Mouse (Mus musculus) midbrain, embryonic 16.5 days (tissue): ENCODE measurements at regions not wholly inside any gene's neighbourhood (a gene's known extent, or its start where the extent isn't known, plus 50 kb on each side); places are given as distances from the start of the nearest gene placed in this dataset.

Source experiments
- ATAC-seq: fragments of 200-750 bp; cut with Nextera tagmentation; 2 replicates; pipeline ENCODE4 v1.8.0; 2017; ENCODE audit warnings: moderate TSS enrichment
- H3K27ac ChIP-seq: fragments of 300-500 bp; sonication (generic); 2 replicates; pipeline ENCODE4 v1.5.1; 2014; ENCODE audit warnings: mild to moderate bottlenecking, low read length, mixed read lengths
- H3K27me3 ChIP-seq: fragments of 300-500 bp; sonication (generic); 2 replicates; pipeline ENCODE4 v1.6.1; 2014; ENCODE audit warnings: low read depth, low read length, mixed read lengths; ENCODE audit not compliant: control insufficient read depth, insufficient read depth
- H3K36me3 ChIP-seq: fragments of 300-500 bp; sonication (generic); 2 replicates; pipeline ENCODE4 v1.6.1; 2014; ENCODE audit warnings: mild to moderate bottlenecking, low read length, moderate library complexity, mixed read lengths; ENCODE audit not compliant: control insufficient read depth, insufficient read depth
- H3K4me1 ChIP-seq: fragments of 300-500 bp; sonication (generic); 2 replicates; pipeline ENCODE4 v1.6.1; 2014; ENCODE audit warnings: mild to moderate bottlenecking, low read length, mixed read lengths; ENCODE audit not compliant: control insufficient read depth, insufficient read depth
- H3K4me2 ChIP-seq: fragments of 300-500 bp; sonication (generic); 2 replicates; pipeline ENCODE4 v1.6.1; 2014; ENCODE audit warnings: mild to moderate bottlenecking, low read length, mixed read lengths
- H3K4me3 ChIP-seq: fragments of 300-500 bp; sonication (generic); 2 replicates; pipeline ENCODE4 v1.5.1; 2014; ENCODE audit warnings: low read depth, mild to moderate bottlenecking, low read length, moderate library complexity, mixed read lengths
- H3K9ac ChIP-seq: fragments of 300-500 bp; sonication (generic); 2 replicates; pipeline ENCODE4 v1.6.1; 2014; ENCODE audit warnings: low read depth, low read length, mixed read lengths
- H3K9me3 ChIP-seq: fragments of 300-500 bp; sonication (generic); replicated peaks from 2 replicates; pipeline ENCODE4 v1.6.1; 2014; ENCODE audit warnings: mild to moderate bottlenecking, low read length, mixed read lengths; ENCODE audit not compliant: control insufficient read depth, poor library complexity, severe bottlenecking
- WGBS: fragments of 180-500 bp; shearing (Covaris S2); extraction: QIAGEN DNeasy Blood & Tissue Kit; methylation state at CpG from one replicate; pipeline ENCODE4 v1.1.7; 2014; 5-methylcytosine and 5-hydroxymethylcytosine counted together

- no peaks in the 10 kb centered on the region for H3K36me3 ChIP-seq
- no peak overlapping the region for H3K4me3 ChIP-seq
- no peak overlapping the region for H3K27ac ChIP-seq
- no peak for ATAC-seq
- H3K9ac ChIP-seq, result no peak overlapping the region
- no peak overlapping the region for H3K4me2 ChIP-seq
- H3K4me1 ChIP-seq, result no peaks in the 10 kb centered on the region
- 83% methylated on average over 5 of the region's 5 CpGs for WGBS
- H3K27me3 ChIP-seq, result no peaks in the 10 kb centered on the region
- H3K9me3 ChIP-seq, result peaks cover 4% of the 10 kb centered on the region; the same call in 1 of the 2 replicates
Observed at GRCm38 (mm10) chr10:19177895-19178294, 162.4 kb upstream of the Tnfaip3 start.

GRCm38 (mm10) chr10:19177414-19177813 lies 162.0 kb upstream of the Tnfaip3 start:
- Histone ChIP-seq H3K9ac (no peak overlapping the region), H3K4me1 (no peaks in the 10 kb centered on the region), H3K27ac (no peak overlapping the region), H3K9me3 (peaks cover 4% of the 10 kb centered on the region; the same call in 1 of the 2 replicates), H3K4me2 (no peak overlapping the region), H3K4me3 (no peak overlapping the region), H3K27me3 (no peaks in the 10 kb centered on the region), H3K36me3 (no peaks in the 10 kb centered on the region)
- ATAC-seq, result no peak
- WGBS, result 84% methylated on average over 2 of the region's 2 CpGs

GRCm38 (mm10) chr10:19176249-19176648 lies 160.8 kb upstream of the Tnfaip3 start:
- no peaks in the 10 kb centered on the region for H3K36me3 ChIP-seq
- H3K9me3 ChIP-seq, result peaks cover 4% of the 10 kb centered on the region; the same call in 1 of the 2 replicates
- H3K27ac ChIP-seq, result no peak overlapping the region
- no peak overlapping the region for H3K9ac ChIP-seq
- no peaks in the 10 kb centered on the region for H3K4me1 ChIP-seq
- ATAC-seq, result no peak
- no peaks in the 10 kb centered on the region for H3K27me3 ChIP-seq
- H3K4me2 ChIP-seq, result no peak overlapping the region
- 83% methylated on average over 3 of the region's 3 CpGs for WGBS
- H3K4me3 ChIP-seq, result no peak overlapping the region

- Histone ChIP-seq H3K4me3 (no peak overlapping the region), H3K9ac (no peak overlapping the region), H3K4me1 (no peaks in the 10 kb centered on the region), H3K27ac (no peak overlapping the region), H3K9me3 (peaks cover 4% of the 10 kb centered on the region; the same call in 1 of the 2 replicates), H3K27me3 (no peaks in the 10 kb centered on the region), H3K4me2 (no peak overlapping the region), H3K36me3 (no peaks in the 10 kb centered on the region)
- WGBS, result 77% methylated on average over 3 of the region's 3 CpGs
- no peak for ATAC-seq
Observed at GRCm38 (mm10) chr10:19171834-19172233, 156.4 kb upstream of the Tnfaip3 start.

GRCm38 (mm10) chr10:19170596-19170995 lies 155.1 kb upstream of the Tnfaip3 start:
- H3K27me3 ChIP-seq, result no peaks in the 10 kb centered on the region
- H3K9me3 ChIP-seq, result peaks cover 3% of the 10 kb centered on the region; the same call in 1 of the 2 replicates
- H3K27ac ChIP-seq, result no peak overlapping the region
- no peak for ATAC-seq
- H3K36me3 ChIP-seq, result no peaks in the 10 kb centered on the region
- H3K9ac ChIP-seq, result no peak overlapping the region
- WGBS, result 65% methylated on average over 4 of the region's 4 CpGs
- H3K4me3 ChIP-seq, result no peak overlapping the region
- no peak overlapping the region for H3K4me2 ChIP-seq
- H3K4me1 ChIP-seq, result no peaks in the 10 kb centered on the region

- H3K4me3 ChIP-seq, result no peak overlapping the region
- no peaks in the 10 kb centered on the region for H3K4me1 ChIP-seq
- 71% methylated on average over 2 of the region's 2 CpGs for WGBS
- no peaks in the 10 kb centered on the region for H3K9me3 ChIP-seq
- H3K36me3 ChIP-seq, result no peaks in the 10 kb centered on the region
- no peak overlapping the region for H3K27ac ChIP-seq
- no peak overlapping the region for H3K9ac ChIP-seq
- H3K27me3 ChIP-seq, result no peaks in the 10 kb centered on the region
- ATAC-seq, result no peak
- no peak overlapping the region for H3K4me2 ChIP-seq
Observed at GRCm38 (mm10) chr10:19169272-19169671, 153.8 kb upstream of the Tnfaip3 start.

- Histone ChIP-seq H3K9ac (no peak overlapping the region), H3K4me3 (no peak overlapping the region), H3K27me3 (no peaks in the 10 kb centered on the region), H3K36me3 (no peaks in the 10 kb centered on the region), H3K4me2 (no peak overlapping the region), H3K9me3 (no peaks in the 10 kb centered on the region), H3K4me1 (no peaks in the 10 kb centered on the region), H3K27ac (no peak overlapping the region)
- ATAC-seq, result no peak
- WGBS, result 81% methylated on average over 5 of the region's 5 CpGs
Observed at GRCm38 (mm10) chr10:19168362-19168761, 152.9 kb upstream of the Tnfaip3 start.

GRCm38 (mm10) chr10:19167641-19168271 lies 152.3 kb upstream of the Tnfaip3 start:
- ATAC-seq, result no peak
- no peak overlapping the region for H3K4me3 ChIP-seq

GRCm38 (mm10) chr10:19167101-19167500 lies 151.6 kb upstream of the Tnfaip3 start:
- H3K9me3 ChIP-seq, result no peaks in the 10 kb centered on the region
- no peak overlapping the region for H3K4me2 ChIP-seq
- H3K9ac ChIP-seq, result no peak overlapping the region
- H3K4me1 ChIP-seq, result no peaks in the 10 kb centered on the region
- ATAC-seq, result no peak
- no peaks in the 10 kb centered on the region for H3K27me3 ChIP-seq
- no peaks in the 10 kb centered on the region for H3K36me3 ChIP-seq
- WGBS, result 55% methylated on average over 6 of the region's 7 CpGs
- no peak overlapping the region for H3K4me3 ChIP-seq
- no peak overlapping the region for H3K27ac ChIP-seq

More at GRCm38 (mm10) chr10:19167641-19168271, 152.3 kb upstream of the Tnfaip3 start:
- Histone ChIP-seq H3K27me3 (no peaks in the 10 kb centered on the region), H3K9ac (no peak overlapping the region), H3K4me2 (no peak overlapping the region), H3K4me1 (no peaks in the 10 kb centered on the region), H3K36me3 (no peaks in the 10 kb centered on the region), H3K27ac (no peak overlapping the region), H3K9me3 (no peaks in the 10 kb centered on the region)
- 25% methylated on average over 8 of the region's 8 CpGs for WGBS
